Mouse (Mus musculus): ENCODE measurements around the gene Ctnnbl1. TPM values are rescaled to one million over a fixed set of nuclear protein-coding genes. Genes with fewer than 3 reads are reported as not detected.
A peak's percentile ranks its signal among the peaks of the same experiment; 100 is the strongest.

Gene Ctnnbl1
- polyA plus RNA-seq, 1 experiment from 2014 or later, result 28.8 TPM

- no peak overlapping the region for H3K4me3 ChIP-seq (replicated peaks)
- H3K27ac ChIP-seq, result no peak overlapping the region
- H3K27me3 ChIP-seq, result no peaks in the 10 kb centered on the region
- ATAC-seq (ENCODE audit: low read depth) (no peak), DNase-seq (no peak)
- H3K4me2 ChIP-seq, result no peak overlapping the region
- 85% methylated on average over 6 of the region's 6 CpGs for WGBS (ENCODE audit: insufficient replicate concordance)
- H3K9me3 ChIP-seq (replicated peaks), result no peaks in the 10 kb centered on the region
- H3K36me3 ChIP-seq, result 0 out of 2 replicates have a peak, but pooled peaks cover 3% of the 10 kb centered on the region
- no peak overlapping the region for H3K9ac ChIP-seq
- H3K4me1 ChIP-seq (replicated peaks), result peaks cover 9% of the 10 kb centered on the region
Observed at GRCm38 (mm10) chr2:157830101-157830500, 92.9 kb downstream of the Ctnnbl1 start.

GRCm38 (mm10) chr2:157830620-157831354 is 93.6 kb downstream of the Ctnnbl1 start:
- H3K4me1 ChIP-seq (replicated peaks), result peaks cover 9% of the 10 kb centered on the region
- no peaks in the 10 kb centered on the region for H3K9me3 ChIP-seq (replicated peaks)
- H3K36me3 ChIP-seq, result 0 out of 2 replicates have a peak, but pooled peaks cover 3% of the 10 kb centered on the region
- H3K27me3 ChIP-seq, result no peaks in the 10 kb centered on the region
- H3K27ac ChIP-seq, result no peak overlapping the region
- 76% methylated on average over 10 of the region's 10 CpGs for WGBS (ENCODE audit: insufficient replicate concordance)
- no peak for DNase-seq
- H3K9ac ChIP-seq, result no peak overlapping the region
- ATAC-seq (ENCODE audit: low read depth), result no peak
- no peak overlapping the region for H3K4me3 ChIP-seq (replicated peaks)
- H3K4me2 ChIP-seq, result no peak overlapping the region

- 65% methylated on average over 8 of the region's 8 CpGs for WGBS (ENCODE audit: insufficient replicate concordance)
- ATAC-seq (ENCODE audit: low read depth), result no peak
Observed at GRCm38 (mm10) chr2:157837050-157837449, 99.8 kb downstream of the Ctnnbl1 start.

GRCm38 (mm10) chr2:157838206-157838923 is 101.2 kb downstream of the Ctnnbl1 start:
- Histone ChIP-seq H3K9ac (no peak overlapping the region), H3K36me3 (peaks cover 15% of the 10 kb centered on the region), H3K4me1 (replicated peaks) (peaks cover 4% of the 10 kb centered on the region; the same call in 1 of the 2 replicates), H3K9me3 (replicated peaks) (no peaks in the 10 kb centered on the region), H3K27me3 (no peaks in the 10 kb centered on the region), H3K27ac (no peak overlapping the region), H3K4me2 (no peak overlapping the region), H3K4me3 (replicated peaks) (no peak overlapping the region)
- 75% methylated on average over 13 of the region's 13 CpGs for WGBS (ENCODE audit: insufficient replicate concordance)
- DNase-seq, result no peak
- ATAC-seq (ENCODE audit: low read depth), result no peak

More at GRCm38 (mm10) chr2:157837050-157837449, 99.8 kb downstream of the Ctnnbl1 start:
- Histone ChIP-seq H3K9me3 (replicated peaks) (no peaks in the 10 kb centered on the region), H3K4me2 (no peak overlapping the region), H3K36me3 (peaks cover 15% of the 10 kb centered on the region), H3K9ac (no peak overlapping the region), H3K27me3 (no peaks in the 10 kb centered on the region), H3K4me3 (replicated peaks) (no peak overlapping the region), H3K4me1 (replicated peaks) (peaks cover 4% of the 10 kb centered on the region; the same call in 1 of the 2 replicates), H3K27ac (no peak overlapping the region)
- no peak for DNase-seq

GRCm38 (mm10) chr2:157840641-157841078 is 103.5 kb downstream of the Ctnnbl1 start:
- no peaks in the 10 kb centered on the region for H3K27me3 ChIP-seq
- peaks cover 15% of the 10 kb centered on the region for H3K36me3 ChIP-seq
- H3K9me3 ChIP-seq (replicated peaks), result no peaks in the 10 kb centered on the region
- no peak overlapping the region for H3K9ac ChIP-seq
- 0 out of 2 replicates have a peak, but pooled peaks have one; percentile 18 for ATAC-seq (ENCODE audit: low read depth)
- peaks cover 4% of the 10 kb centered on the region; the same call in 1 of the 2 replicates for H3K4me1 ChIP-seq (replicated peaks)
- no peak for DNase-seq
- H3K4me2 ChIP-seq, result no peak overlapping the region
- H3K27ac ChIP-seq, result no peak overlapping the region
- no peak overlapping the region for H3K4me3 ChIP-seq (replicated peaks)

GRCm38 (mm10) chr2:157841121-157841520 is 103.9 kb downstream of the Ctnnbl1 start:
- peaks cover 15% of the 10 kb centered on the region for H3K36me3 ChIP-seq
- ATAC-seq (ENCODE audit: low read depth), result no peak
- H3K9me3 ChIP-seq (replicated peaks), result no peaks in the 10 kb centered on the region
- no peaks in the 10 kb centered on the region for H3K27me3 ChIP-seq
- H3K9ac ChIP-seq, result no peak overlapping the region
- no peak overlapping the region for H3K27ac ChIP-seq
- no peak overlapping the region for H3K4me3 ChIP-seq (replicated peaks)
- H3K4me1 ChIP-seq (replicated peaks), result peaks cover 4% of the 10 kb centered on the region; the same call in 1 of the 2 replicates
- DNase-seq, result no peak
- H3K4me2 ChIP-seq, result no peak overlapping the region
- WGBS (ENCODE audit: insufficient replicate concordance), result 75% methylated on average over 6 of the region's 6 CpGs

GRCm38 (mm10) chr2:157844746-157845145 is 107.5 kb downstream of the Ctnnbl1 start:
- Histone ChIP-seq H3K27ac (no peak overlapping the region), H3K4me1 (replicated peaks) (peaks cover 4% of the 10 kb centered on the region; the same call in 1 of the 2 replicates), H3K4me2 (no peak overlapping the region), H3K27me3 (no peaks in the 10 kb centered on the region), H3K9ac (no peak overlapping the region), H3K36me3 (no peaks in the 10 kb centered on the region), H3K9me3 (replicated peaks) (no peaks in the 10 kb centered on the region), H3K4me3 (replicated peaks) (no peak overlapping the region)
- 74% methylated on average over 2 of the region's 2 CpGs for WGBS (ENCODE audit: insufficient replicate concordance)
- DNase-seq, result no peak
- no peak for ATAC-seq (ENCODE audit: low read depth)

- no peak overlapping the region for H3K4me3 ChIP-seq (replicated peaks)
- H3K27ac ChIP-seq, result no peak overlapping the region
- H3K27me3 ChIP-seq, result no peaks in the 10 kb centered on the region
- no peak overlapping the region for H3K9ac ChIP-seq
- H3K4me2 ChIP-seq, result no peak overlapping the region
- DNase-seq (no peak), ATAC-seq (ENCODE audit: low read depth) (no peak)
- H3K9me3 ChIP-seq (replicated peaks), result no peaks in the 10 kb centered on the region
- WGBS (ENCODE audit: insufficient replicate concordance), result 58% methylated on average over 5 of the region's 5 CpGs
- no peaks in the 10 kb centered on the region for H3K36me3 ChIP-seq
- H3K4me1 ChIP-seq (replicated peaks), result peaks cover 4% of the 10 kb centered on the region; the same call in 1 of the 2 replicates
Observed at GRCm38 (mm10) chr2:157845831-157846230, 108.6 kb downstream of the Ctnnbl1 start.

GRCm38 (mm10) chr2:157853135-157853534 is 115.9 kb downstream of the Ctnnbl1 start:
- no peak overlapping the region for H3K4me2 ChIP-seq
- no peak overlapping the region for H3K4me3 ChIP-seq (replicated peaks)
- 66% methylated on average over 3 of the region's 3 CpGs for WGBS (ENCODE audit: insufficient replicate concordance)
- no peak overlapping the region for H3K9ac ChIP-seq
- no peaks in the 10 kb centered on the region for H3K36me3 ChIP-seq
- no peak for ATAC-seq (ENCODE audit: low read depth)
- H3K4me1 ChIP-seq (replicated peaks), result no peaks in the 10 kb centered on the region
- no peak overlapping the region for H3K27ac ChIP-seq
- H3K27me3 ChIP-seq, result no peaks in the 10 kb centered on the region
- no peaks in the 10 kb centered on the region for H3K9me3 ChIP-seq (replicated peaks)
- no peak for DNase-seq

- H3K9ac ChIP-seq, result no peak overlapping the region
- no peak overlapping the region for H3K4me2 ChIP-seq
- no peaks in the 10 kb centered on the region for H3K27me3 ChIP-seq
- 62% methylated on average over 6 of the region's 6 CpGs for WGBS (ENCODE audit: insufficient replicate concordance)
- H3K9me3 ChIP-seq (replicated peaks), result no peaks in the 10 kb centered on the region
- H3K4me1 ChIP-seq (replicated peaks), result peaks cover 3% of the 10 kb centered on the region
- H3K4me3 ChIP-seq (replicated peaks), result no peak overlapping the region
- no peak for DNase-seq
- H3K36me3 ChIP-seq, result no peaks in the 10 kb centered on the region
- no peak for ATAC-seq (ENCODE audit: low read depth)
- H3K27ac ChIP-seq, result no peak overlapping the region
Observed at GRCm38 (mm10) chr2:157855814-157856213, 118.6 kb downstream of the Ctnnbl1 start.

- H3K4me3 ChIP-seq (replicated peaks), result no peak overlapping the region
- H3K36me3 ChIP-seq, result no peaks in the 10 kb centered on the region
- no peak overlapping the region for H3K9ac ChIP-seq
- no peak overlapping the region for H3K4me2 ChIP-seq
- H3K4me1 ChIP-seq (replicated peaks), result peaks cover 13% of the 10 kb centered on the region
- H3K27me3 ChIP-seq, result no peaks in the 10 kb centered on the region
- no peaks in the 10 kb centered on the region for H3K9me3 ChIP-seq (replicated peaks)
- no peak overlapping the region for H3K27ac ChIP-seq
- no peak for ATAC-seq (ENCODE audit: low read depth)
- no peak for DNase-seq
- 67% methylated on average over 3 of the region's 3 CpGs for WGBS (ENCODE audit: insufficient replicate concordance)
Observed at GRCm38 (mm10) chr2:157857496-157857895, 120.3 kb downstream of the Ctnnbl1 start.

All from liver, embryonic 13.5 days (tissue).